Mouse (Mus musculus): ENCODE results near the gene Gm10570. TPM values are rescaled to one million over a fixed set of nuclear protein-coding genes. Genes with fewer than 3 reads are reported as not detected.
A peak's percentile ranks its signal among the peaks of the same experiment; 100 is the strongest.

Gm10570 gene
- polyA plus RNA-seq, 1 experiment from 2014 or later, result 0.25 TPM

- no peak overlapping the region for H3K9ac ChIP-seq (replicated peaks; ENCODE audit: low read depth)
- no peak for ATAC-seq
- DNase-seq (ENCODE audit: low spot score), result no peak
- no peaks in the 10 kb centered on the region for H3K36me3 ChIP-seq (ENCODE audit: insufficient read depth, low read length)
- peaks cover 3% of the 10 kb centered on the region; the same call in 1 of the 2 replicates for H3K4me1 ChIP-seq (ENCODE audit: insufficient read depth, low read depth, low read length)
- H3K27me3 ChIP-seq (replicated peaks; ENCODE audit: insufficient read depth, low read length), result no peaks in the 10 kb centered on the region
- H3K27ac ChIP-seq (ENCODE audit: low read length), result no peak overlapping the region
- no peak for TF ChIP-seq EP300 (IDR thresholded peaks at IDR 0.05)
- TF ChIP-seq CTCF (IDR thresholded peaks at IDR 0.05), result no peak
- 82% methylated on average over 11 of the region's 11 CpGs for WGBS
- no peaks in the 10 kb centered on the region for H3K9me3 ChIP-seq (ENCODE audit: low read length)
- no peak overlapping the region for H3K4me3 ChIP-seq (ENCODE audit: low read depth, low read length)
- no peak overlapping the region for H3K4me2 ChIP-seq (replicated peaks; ENCODE audit: low read depth, low read length)
Observed at GRCm38 (mm10) chr4:130298877-130299628, 9.4 kb downstream of the Gm10570 start.

GRCm38 (mm10) chr4:130297123-130297529, 11.3 kb downstream of the Gm10570 start:
- no peak overlapping the region for H3K4me2 ChIP-seq (replicated peaks; ENCODE audit: low read depth, low read length)
- H3K4me3 ChIP-seq (ENCODE audit: low read depth, low read length), result no peak overlapping the region
- no peak overlapping the region for H3K27ac ChIP-seq (ENCODE audit: low read length)
- 18% methylated on average over 13 of the region's 13 CpGs for WGBS
- peak; percentile 70 for DNase-seq (ENCODE audit: low spot score)
- peak; percentile 31; the same call in 1 of the 2 replicates for ATAC-seq
- H3K9ac ChIP-seq (replicated peaks; ENCODE audit: low read depth), result no peak overlapping the region
- peaks cover 3% of the 10 kb centered on the region; the same call in 1 of the 2 replicates for H3K4me1 ChIP-seq (ENCODE audit: insufficient read depth, low read depth, low read length)
- H3K9me3 ChIP-seq (ENCODE audit: low read length), result no peaks in the 10 kb centered on the region
- H3K27me3 ChIP-seq (replicated peaks; ENCODE audit: insufficient read depth, low read length), result no peaks in the 10 kb centered on the region
- TF ChIP-seq CTCF (IDR thresholded peaks at IDR 0.05), result peak; percentile 85
- TF ChIP-seq EP300 (IDR thresholded peaks at IDR 0.05), result no peak
- no peaks in the 10 kb centered on the region for H3K36me3 ChIP-seq (ENCODE audit: insufficient read depth, low read length)

- WGBS, result 79% methylated on average over 13 of the region's 13 CpGs
- H3K9ac ChIP-seq (replicated peaks; ENCODE audit: low read depth), result no peak overlapping the region
Observed at GRCm38 (mm10) chr4:130296243-130296965, 12.1 kb downstream of the Gm10570 start.

DNA sequence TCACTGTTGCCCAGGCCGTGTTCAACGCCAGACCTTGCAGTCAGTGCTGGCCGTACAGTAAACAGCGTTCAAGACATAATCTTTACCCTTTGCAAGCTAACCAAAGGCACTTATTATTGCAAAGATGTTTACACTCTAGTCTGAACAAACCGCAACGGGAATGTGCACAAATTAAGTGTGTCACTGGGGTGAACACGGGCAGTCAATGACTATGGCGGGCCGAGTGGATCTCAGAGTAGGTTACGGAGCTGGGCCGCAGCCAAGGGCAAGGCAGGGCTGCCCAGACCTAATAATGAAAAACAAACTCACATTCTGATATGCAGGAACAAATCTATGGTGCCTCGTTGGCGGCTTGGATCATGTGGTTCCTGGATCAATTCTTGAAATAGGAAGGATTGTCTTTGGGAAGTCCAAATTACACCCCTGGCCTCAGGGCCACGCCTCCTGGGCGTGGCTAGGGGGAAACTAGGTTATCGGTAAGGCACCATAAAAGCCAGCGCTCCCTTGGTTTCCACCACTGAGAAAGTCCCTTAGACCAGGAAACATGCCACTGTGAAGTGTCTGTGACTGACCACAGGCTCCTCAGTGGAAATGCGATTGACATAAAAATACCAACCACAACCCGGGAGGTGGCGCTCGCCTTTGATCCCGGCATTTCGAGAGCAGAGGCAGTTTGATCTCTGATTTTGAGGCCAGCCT, 13.3 kb downstream of the Gm10570 start:
- Histone ChIP-seq H3K36me3 (ENCODE audit: insufficient read depth, low read length) (no peaks in the 10 kb centered on the region), H3K9me3 (ENCODE audit: low read length) (no peaks in the 10 kb centered on the region), H3K4me3 (ENCODE audit: low read depth, low read length) (no peak overlapping the region), H3K27me3 (replicated peaks; ENCODE audit: insufficient read depth, low read length) (no peaks in the 10 kb centered on the region), H3K4me1 (ENCODE audit: insufficient read depth, low read depth, low read length) (peaks cover 3% of the 10 kb centered on the region; the same call in 1 of the 2 replicates), H3K9ac (replicated peaks; ENCODE audit: low read depth) (no peak overlapping the region), H3K27ac (ENCODE audit: low read length) (no peak overlapping the region), H3K4me2 (replicated peaks; ENCODE audit: low read depth, low read length) (0 out of 2 replicates have a peak overlapping the region, but pooled peaks have one; percentile 22)
- no peak for TF ChIP-seq EP300 (IDR thresholded peaks at IDR 0.05)
- TF ChIP-seq CTCF (IDR thresholded peaks at IDR 0.05), result peak; percentile 47
- 35% methylated on average over 23 of the region's 23 CpGs for WGBS
- DNase-seq (ENCODE audit: low spot score), result peak; percentile 60
- ATAC-seq, result peak; percentile 60

More at GRCm38 (mm10) chr4:130296243-130296965, 12.1 kb downstream of the Gm10570 start:
- Histone ChIP-seq H3K4me3 (ENCODE audit: low read depth, low read length) (no peak overlapping the region), H3K4me1 (ENCODE audit: insufficient read depth, low read depth, low read length) (peaks cover 3% of the 10 kb centered on the region; the same call in 1 of the 2 replicates), H3K4me2 (replicated peaks; ENCODE audit: low read depth, low read length) (no peak overlapping the region), H3K27ac (ENCODE audit: low read length) (no peak overlapping the region), H3K36me3 (ENCODE audit: insufficient read depth, low read length) (no peaks in the 10 kb centered on the region), H3K9me3 (ENCODE audit: low read length) (no peaks in the 10 kb centered on the region), H3K27me3 (replicated peaks; ENCODE audit: insufficient read depth, low read length) (no peaks in the 10 kb centered on the region)
- ATAC-seq (no peak), DNase-seq (ENCODE audit: low spot score) (no peak)
- TF ChIP-seq CTCF (IDR thresholded peaks at IDR 0.05) (no peak), EP300 (IDR thresholded peaks at IDR 0.05) (no peak)

DNA sequence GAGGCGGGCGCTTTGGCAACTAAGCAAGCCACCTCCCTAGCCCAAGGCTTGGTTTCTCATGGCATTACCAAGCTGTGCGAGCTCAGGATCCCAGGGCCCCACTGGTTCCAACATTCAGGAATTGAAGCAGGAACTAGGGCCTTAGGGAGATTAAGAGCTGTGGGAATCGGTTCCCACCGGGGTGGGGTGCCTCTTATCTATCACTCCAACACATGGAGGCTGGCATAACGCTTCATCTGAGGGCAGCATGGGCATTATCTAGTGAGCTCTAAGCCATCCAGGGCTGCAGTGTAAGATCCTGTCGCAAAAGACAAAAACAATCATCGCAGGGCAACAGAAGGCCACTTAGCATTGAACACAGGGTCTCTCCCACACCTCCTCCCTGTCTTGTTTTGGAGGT, 14.0 kb downstream of the Gm10570 start:
- no peaks in the 10 kb centered on the region for H3K9me3 ChIP-seq (ENCODE audit: low read length)
- TF ChIP-seq CTCF (IDR thresholded peaks at IDR 0.05) (no peak), EP300 (IDR thresholded peaks at IDR 0.05) (no peak)
- no peak overlapping the region for H3K27ac ChIP-seq (ENCODE audit: low read length)
- DNase-seq (ENCODE audit: low spot score) (no peak), ATAC-seq (no peak)
- peaks cover 3% of the 10 kb centered on the region; the same call in 1 of the 2 replicates for H3K4me1 ChIP-seq (ENCODE audit: insufficient read depth, low read depth, low read length)
- H3K4me2 ChIP-seq (replicated peaks; ENCODE audit: low read depth, low read length), result no peak overlapping the region
- no peaks in the 10 kb centered on the region for H3K27me3 ChIP-seq (replicated peaks; ENCODE audit: insufficient read depth, low read length)
- no peak overlapping the region for H3K4me3 ChIP-seq (ENCODE audit: low read depth, low read length)
- 73% methylated on average over 8 of the region's 8 CpGs for WGBS
- no peaks in the 10 kb centered on the region for H3K36me3 ChIP-seq (ENCODE audit: insufficient read depth, low read length)
- no peak overlapping the region for H3K9ac ChIP-seq (replicated peaks; ENCODE audit: low read depth)

DNA sequence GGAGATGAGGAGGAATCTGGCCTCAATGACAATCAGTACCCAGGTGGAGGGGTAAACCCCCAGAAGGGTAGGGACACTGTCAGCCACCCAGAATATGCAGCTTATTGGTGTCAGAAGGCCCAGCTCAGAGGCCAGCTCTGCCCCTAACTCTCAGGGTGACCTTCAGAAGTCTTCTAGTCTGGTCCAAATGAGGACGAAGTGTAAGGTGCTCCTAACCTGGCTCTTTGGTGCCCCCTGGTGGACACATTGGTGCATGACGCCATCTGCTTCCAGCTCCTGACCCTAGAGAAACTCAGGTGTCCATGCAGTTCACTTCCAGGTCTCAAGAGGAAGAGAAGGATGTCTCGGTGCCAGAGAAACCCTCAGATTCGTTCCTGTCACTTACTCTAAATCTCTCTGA, 16.2 kb downstream of the Gm10570 start:
- no peaks in the 10 kb centered on the region for H3K9me3 ChIP-seq (ENCODE audit: low read length)
- no peak overlapping the region for H3K4me2 ChIP-seq (replicated peaks; ENCODE audit: low read depth, low read length)
- H3K4me1 ChIP-seq (ENCODE audit: insufficient read depth, low read depth, low read length), result peaks cover 3% of the 10 kb centered on the region; the same call in 1 of the 2 replicates
- H3K27me3 ChIP-seq (replicated peaks; ENCODE audit: insufficient read depth, low read length), result no peaks in the 10 kb centered on the region
- no peak for TF ChIP-seq EP300 (IDR thresholded peaks at IDR 0.05)
- peak; percentile 96 for TF ChIP-seq CTCF (IDR thresholded peaks at IDR 0.05)
- under 1% methylated on average over 4 of the region's 4 CpGs for WGBS
- H3K27ac ChIP-seq (ENCODE audit: low read length), result no peak overlapping the region
- no peak overlapping the region for H3K9ac ChIP-seq (replicated peaks; ENCODE audit: low read depth)
- H3K4me3 ChIP-seq (ENCODE audit: low read depth, low read length), result no peak overlapping the region
- DNase-seq (ENCODE audit: low spot score), result peak; percentile 82
- no peaks in the 10 kb centered on the region for H3K36me3 ChIP-seq (ENCODE audit: insufficient read depth, low read length)
- ATAC-seq, result peak; percentile 49
